Mouse (Mus musculus) thymus, postnatal 36 days (tissue): ENCODE results near the gene Shkbp1.

ENCODE experiments used
- DNase-seq, 2 experiments: peaks; one replicate each; pipeline ENCODE4 v3.0.0; 2022; ENCODE audit warnings: mixed read lengths in 2 of 2

Gene Shkbp1

GRCm38 (mm10) chr7:27355745-27356240 is at the start of gene Shkbp1:
Gene Shkbp1, minus strand, starts transcription at chr7:27356019.
- peak; percentile 86 to 88 for DNase-seq

DNA sequence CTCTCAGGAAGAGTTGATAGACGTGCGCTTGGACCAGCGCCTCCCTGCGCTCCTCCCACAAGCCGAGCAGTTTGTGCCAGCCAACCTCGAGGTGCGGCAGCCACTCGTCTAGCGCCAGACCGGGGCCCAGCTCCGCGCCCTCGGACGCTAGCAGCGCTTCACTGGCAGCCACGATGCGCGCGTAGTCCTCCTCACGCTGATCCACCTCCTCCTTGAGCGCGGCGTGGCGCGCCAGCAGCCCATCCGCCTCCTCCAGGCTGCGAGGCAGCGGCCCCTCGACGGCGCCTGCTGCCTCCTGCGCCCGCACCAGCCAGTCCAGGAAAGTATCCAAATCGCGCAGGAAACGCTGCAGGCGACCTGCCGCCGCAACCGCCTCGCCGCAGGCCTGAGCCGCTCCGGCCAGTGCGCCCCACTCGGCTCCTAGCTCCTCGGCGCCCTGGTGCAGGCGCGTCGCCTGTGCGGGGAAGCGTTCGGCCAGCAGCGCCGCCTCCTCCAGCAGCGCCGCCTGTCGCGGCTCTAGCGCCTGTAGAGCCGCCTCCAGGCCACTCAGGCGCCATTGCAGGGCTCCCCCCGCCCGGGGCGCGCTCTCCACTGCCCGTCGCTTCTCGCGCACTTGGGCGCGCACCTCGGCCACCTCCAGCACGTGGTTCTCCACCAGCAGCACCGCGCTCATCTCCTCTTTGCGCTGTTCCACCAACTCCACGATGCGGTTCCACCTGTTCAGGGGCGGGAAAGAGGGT is 48.6 kb upstream of the Shkbp1 start:
- no peak for DNase-seq

DNA sequence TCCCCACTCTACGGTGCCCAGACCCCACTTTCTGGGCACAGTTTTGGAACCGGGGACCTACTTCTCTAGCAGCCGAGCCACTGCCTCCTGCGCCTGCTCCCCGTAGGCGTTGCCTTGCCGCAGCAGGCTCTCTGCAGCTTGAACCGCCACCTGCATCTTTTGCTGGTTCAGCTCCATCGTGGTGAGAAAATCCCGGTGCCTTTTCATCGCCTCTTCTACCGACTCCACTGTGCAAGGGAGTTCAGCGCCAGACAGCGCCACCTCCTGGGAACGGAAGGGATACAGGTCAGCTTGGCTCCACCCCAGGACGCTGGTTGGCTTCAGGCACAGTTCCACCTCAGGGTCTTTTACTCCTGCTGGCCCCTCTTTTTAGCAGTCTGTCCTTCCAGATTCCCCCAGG is 46.9 kb upstream of the Shkbp1 start:
- DNase-seq = peak; percentile 47 to 55

DNA sequence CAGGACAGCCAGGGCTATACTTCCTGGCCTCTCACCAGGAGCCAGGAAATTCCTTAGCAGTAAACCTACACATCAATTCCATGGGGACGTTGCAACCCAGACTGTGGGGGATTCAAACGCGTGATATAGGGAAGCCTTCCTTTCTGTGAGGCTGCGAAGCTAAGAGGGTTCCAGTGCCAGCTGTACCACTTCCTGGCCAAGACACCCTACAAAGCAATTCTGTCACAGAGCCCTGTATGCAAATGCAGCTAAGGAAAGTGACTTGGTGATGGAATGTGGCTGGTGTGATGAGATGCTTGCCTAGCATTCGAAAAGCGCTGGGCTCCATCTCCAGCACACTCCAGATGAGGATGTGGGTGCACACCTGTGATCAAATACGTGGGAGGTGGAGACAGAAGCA is 44.7 kb upstream of the Shkbp1 start:
- DNase-seq = no peak

DNA sequence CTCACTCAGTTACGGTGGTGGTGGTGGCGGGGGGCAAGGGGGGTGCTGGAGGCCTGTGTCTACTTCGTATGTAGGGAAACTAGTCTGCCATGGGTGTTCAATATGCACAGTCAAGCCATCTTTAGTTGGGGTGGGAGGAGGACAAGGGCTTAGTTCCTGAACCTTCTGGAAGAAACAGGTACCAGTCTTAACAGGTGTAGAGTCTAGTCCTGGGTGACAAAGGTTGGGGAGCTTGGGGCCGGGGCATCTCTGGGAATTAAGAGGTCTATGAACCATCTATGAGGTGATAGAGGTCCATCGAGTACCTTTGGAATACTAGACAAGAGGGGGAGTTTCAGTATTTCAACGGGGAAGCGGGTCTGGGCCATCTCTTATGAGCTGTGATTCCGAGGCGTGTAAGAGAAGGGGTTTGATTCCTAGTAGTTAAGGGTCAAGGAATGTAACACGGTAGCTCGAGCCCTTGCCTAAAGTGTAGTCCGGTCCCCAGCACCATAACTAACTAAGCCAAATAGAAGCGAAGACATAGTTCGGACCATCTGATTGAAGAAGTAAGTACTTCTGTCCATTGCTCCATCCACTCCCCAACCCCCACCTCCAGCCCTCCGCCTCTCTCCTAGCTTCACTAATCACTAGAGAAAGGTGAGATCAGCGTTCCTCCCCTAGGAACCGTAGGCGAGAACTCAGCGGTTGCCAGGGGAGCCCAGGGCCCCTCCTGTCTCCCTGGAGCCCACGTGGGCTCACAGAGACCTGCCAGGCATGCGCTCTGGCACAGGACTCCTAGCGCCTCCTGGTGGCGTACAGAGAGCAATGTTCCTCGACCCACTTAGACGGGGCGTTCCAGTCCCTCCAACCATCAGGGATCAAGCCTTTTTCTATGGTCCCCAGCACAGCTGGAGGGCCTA is 41.5 kb upstream of the Shkbp1 start:
- peak; percentile 19 to 31 for DNase-seq

GRCm38 (mm10) chr7:27396184-27397047 is 40.6 kb upstream of the Shkbp1 start:
- peak; percentile 33 to 34 for DNase-seq

GRCm38 (mm10) chr7:27395521-27396183 is 39.8 kb upstream of the Shkbp1 start:
- no peak for DNase-seq

DNA sequence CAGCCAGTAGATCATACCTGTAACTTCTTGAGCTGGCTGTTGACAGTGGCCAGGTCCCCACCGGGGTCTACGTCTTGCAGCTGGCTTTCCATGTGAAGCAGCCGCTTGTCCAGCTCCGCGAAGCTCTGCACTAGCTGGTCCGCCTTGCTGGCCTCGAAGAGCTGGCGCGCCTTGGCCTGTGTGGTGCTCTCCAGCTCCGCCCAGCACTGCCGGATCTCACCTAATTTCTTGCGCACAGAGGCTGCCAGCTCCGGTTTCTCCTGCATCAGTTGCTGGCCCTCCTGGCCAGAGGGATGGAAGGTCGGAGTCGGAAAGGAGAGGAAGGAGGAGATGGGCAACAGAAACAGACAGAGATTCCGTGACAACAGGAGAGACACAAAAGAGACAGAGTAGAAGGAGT is 35.6 kb upstream of the Shkbp1 start:
- DNase-seq = no peak

- no peak for DNase-seq
Observed at GRCm38 (mm10) chr7:27389213-27389612, 33.4 kb upstream of the Shkbp1 start.

DNA sequence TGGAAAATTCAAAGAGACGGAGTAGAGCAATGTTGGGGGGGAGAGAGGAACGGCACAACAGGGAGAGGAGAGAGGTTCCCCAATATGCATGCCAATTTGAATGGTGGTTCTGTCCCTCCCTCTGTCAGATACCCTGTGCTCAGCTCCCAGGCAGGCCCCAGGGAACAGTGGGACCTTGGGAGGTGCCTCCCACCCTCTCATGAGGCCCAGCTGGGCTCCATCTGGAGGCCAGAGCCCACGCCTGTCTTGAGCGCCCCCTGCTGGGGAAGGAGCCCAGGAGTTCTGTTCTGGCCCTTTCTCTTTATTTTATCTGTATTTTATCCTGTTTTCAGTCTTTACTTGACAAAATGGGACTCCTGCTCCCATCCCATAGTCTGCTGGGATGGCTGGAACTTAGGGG is 28.9 kb upstream of the Shkbp1 start:
- DNase-seq = peak; percentile 57 to 61

- no peak for DNase-seq
Observed at GRCm38 (mm10) chr7:27384134-27384533, 28.3 kb upstream of the Shkbp1 start.

DNA sequence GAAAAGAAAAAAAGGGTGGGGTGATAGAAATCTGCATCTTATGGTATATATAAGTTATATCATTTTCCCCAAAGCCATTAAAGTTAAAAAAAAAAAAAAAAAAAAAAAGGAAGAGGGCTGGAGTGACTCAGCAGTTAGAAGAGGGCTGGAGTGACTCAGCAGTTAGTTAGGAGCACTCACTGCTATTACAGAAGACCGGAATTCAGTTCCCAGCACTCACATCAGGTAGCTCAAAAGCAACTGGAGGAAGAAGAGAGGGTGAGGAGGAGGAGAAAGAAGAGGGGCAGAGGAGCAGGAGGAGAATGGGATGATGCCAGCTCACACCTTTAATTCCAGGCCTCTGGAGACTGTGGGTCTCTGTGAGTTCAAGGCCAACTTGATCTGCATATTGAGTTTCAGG is 27.4 kb upstream of the Shkbp1 start:
- DNase-seq = no peak

DNA sequence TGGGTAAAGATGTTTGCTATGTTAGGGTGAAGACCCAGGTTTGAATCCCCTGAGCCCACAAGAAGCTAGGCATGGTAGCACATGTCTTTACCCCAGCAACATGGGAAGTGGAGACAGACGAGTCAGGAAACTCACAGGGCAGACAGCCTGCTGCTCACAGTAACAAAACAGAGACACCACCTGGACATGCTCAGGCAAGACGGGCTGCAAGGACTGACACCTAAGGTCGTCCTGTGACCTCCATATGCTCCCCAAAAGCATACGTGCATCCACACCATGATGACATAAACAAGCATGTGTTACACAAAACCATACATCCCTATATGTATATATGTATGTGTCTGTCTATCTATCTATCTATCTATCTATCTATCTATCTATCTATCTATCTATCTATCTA is 25.7 kb upstream of the Shkbp1 start:
- no peak for DNase-seq

- no peak for DNase-seq
Observed at GRCm38 (mm10) chr7:27381009-27381408, 25.2 kb upstream of the Shkbp1 start.

- no peak for DNase-seq
Observed at GRCm38 (mm10) chr7:27379836-27380235, 24.0 kb upstream of the Shkbp1 start.

DNA sequence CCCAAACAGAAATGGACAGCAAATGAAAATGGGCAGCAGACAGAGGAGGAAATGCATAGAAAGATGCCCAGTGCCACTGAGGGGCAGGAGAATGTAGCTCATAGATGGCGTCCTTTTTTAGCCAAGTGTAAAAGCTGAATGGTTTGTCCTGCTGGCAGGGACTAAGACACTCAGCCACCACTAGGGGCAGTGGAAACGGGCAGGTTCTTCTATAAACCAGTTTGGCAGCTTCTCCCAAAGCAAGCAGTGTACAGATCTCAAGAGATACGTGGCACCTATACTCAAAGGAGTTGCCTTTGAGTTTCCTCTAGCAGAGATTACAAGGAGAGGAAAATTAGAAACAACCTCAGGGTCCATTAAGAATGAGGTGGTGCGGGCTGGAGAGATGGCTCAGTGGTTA is 22.6 kb upstream of the Shkbp1 start:
- DNase-seq = no peak

DNA sequence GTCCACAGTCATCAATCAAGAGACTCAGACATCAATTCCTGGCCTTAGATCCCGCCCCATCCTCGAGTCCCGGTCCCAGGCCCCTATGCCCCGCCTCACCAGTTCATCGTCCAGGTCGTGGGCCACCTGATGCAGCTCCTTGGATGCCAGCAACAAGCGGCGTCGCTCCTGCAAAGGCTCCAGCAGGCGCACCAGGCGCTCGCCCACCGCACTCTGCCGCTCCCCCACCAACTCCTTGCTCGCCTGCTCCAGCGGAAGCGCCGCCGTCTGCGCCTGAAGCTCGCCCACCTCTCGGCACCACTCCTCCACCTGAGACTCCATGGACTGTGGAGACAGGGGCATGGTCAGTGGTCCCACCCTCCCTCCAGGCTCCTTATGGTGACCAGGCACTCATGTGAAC is 19.5 kb upstream of the Shkbp1 start:
- no peak for DNase-seq

GRCm38 (mm10) chr7:27371715-27372462 is 16.1 kb upstream of the Shkbp1 start:
- no peak for DNase-seq

- DNase-seq = no peak
Observed at GRCm38 (mm10) chr7:27369111-27369510, 13.3 kb upstream of the Shkbp1 start.

- no peak for DNase-seq
Observed at GRCm38 (mm10) chr7:27367976-27368375, 12.2 kb upstream of the Shkbp1 start.

DNA sequence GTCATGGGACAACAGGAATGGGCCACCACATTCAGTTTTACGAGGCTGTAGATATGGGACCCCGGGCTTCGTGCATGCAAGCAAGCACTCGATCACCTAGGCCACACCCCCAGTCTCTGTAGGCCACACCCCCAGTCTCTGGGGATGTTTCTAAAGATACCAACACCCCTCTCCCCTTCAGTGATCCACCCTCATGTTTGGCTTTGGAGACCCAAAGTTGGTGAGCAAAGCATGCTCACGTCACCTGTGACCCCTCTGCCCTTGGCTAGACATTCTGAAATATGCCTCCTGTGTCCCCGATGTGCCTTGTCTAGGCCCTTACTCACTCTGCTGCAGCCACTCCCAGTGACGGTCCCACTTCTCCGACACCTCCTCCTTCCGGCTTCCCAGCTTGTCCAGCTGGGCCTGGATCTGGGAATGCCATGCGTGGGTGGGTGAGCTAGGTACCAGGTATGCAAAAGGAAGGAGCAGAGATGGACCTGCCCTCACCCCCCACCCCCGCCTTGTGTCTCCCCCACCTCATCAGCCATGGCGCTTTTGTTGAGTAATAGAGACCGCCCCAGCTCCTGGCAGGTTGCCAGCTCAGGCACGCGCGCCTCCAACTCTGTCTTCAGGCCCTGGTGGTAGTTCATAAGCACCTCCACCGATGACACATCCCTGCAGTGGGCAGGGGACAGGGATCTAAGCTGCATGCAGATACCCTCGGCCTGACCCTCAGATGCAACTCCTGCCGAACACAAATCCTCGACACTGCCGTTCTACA is 10.4 kb upstream of the Shkbp1 start:
- no peak for DNase-seq
